Mouse (Mus musculus) forebrain, embryonic 10.5 days (tissue): ENCODE results near the gene Heatr6. TPM values are rescaled to one million over a fixed set of nuclear protein-coding genes. Genes with fewer than 3 reads are reported as not detected.
A peak's percentile ranks its signal among the peaks of the same experiment; 100 is the strongest.

Experiments used
- DNase-seq: peaks from one replicate; pipeline ENCODE4 v3.0.0-alpha.2; 2017; ENCODE audit warnings: low spot score; ENCODE audit errors: extremely low spot score
- H3K27ac ChIP-seq: fragments of 300-500 bp; sonication (generic); 2 replicates; pipeline ENCODE4 v1.5.1; 2016; ENCODE audit warnings: mild to moderate bottlenecking
- H3K27me3 ChIP-seq: fragments of 300-500 bp; sonication (generic); 2 replicates; pipeline ENCODE4 v1.6.1; 2016; ENCODE audit warnings: mild to moderate bottlenecking; ENCODE audit not compliant: poor library complexity, severe bottlenecking
- H3K36me3 ChIP-seq: fragments of 300-500 bp; sonication (generic); replicated peaks from 2 replicates; pipeline ENCODE4 v1.6.1; 2016; ENCODE audit warnings: mild to moderate bottlenecking, moderate library complexity
- H3K4me1 ChIP-seq: fragments of 300-500 bp; sonication (generic); 2 replicates; pipeline ENCODE4 v1.6.1; 2016
- H3K4me3 ChIP-seq: fragments of 300-500 bp; sonication (generic); 2 replicates; pipeline ENCODE4 v1.5.1; 2016; ENCODE audit warnings: mild to moderate bottlenecking, moderate library complexity
- H3K9me3 ChIP-seq: fragments of 300-500 bp; sonication (generic); 2 replicates; pipeline ENCODE4 v1.6.1; 2016; ENCODE audit warnings: mild to moderate bottlenecking, moderate library complexity
- WGBS: fragments of 180-500 bp; shearing (Covaris S2); methylation state at CpG from one replicate; pipeline ENCODE4 v1.1.7; 2016; 5-methylcytosine and 5-hydroxymethylcytosine counted together
- polyA plus RNA-seq: library from polyadenylated mRNA; unstranded; fragments of >200 nt; fragmentation: Nextera tagmentation; extraction: Ambion mirVana; gene quantifications from 2 replicates; pipeline ENCODE4 v1.2.1, GENCODE M21; 2016

The Heatr6 gene
- polyA plus RNA-seq, 1 experiment from 2014 or later, result 28.4 TPM

GRCm38 (mm10) chr11:83768976-83769375, 15.5 kb downstream of the Heatr6 start:
- Histone ChIP-seq H3K4me3 (no peak overlapping the region), H3K4me1 (no peaks in the 10 kb centered on the region), H3K36me3 (peaks cover 100% of the 10 kb centered on the region), H3K9me3 (no peaks in the 10 kb centered on the region), H3K27me3 (no peaks in the 10 kb centered on the region), H3K27ac (no peak overlapping the region)
- no peak for DNase-seq
- WGBS, result 89% methylated on average over 4 of the region's 4 CpGs

GRCm38 (mm10) chr11:83771014-83771413, 17.5 kb downstream of the Heatr6 start:
- H3K27ac ChIP-seq, result no peak overlapping the region
- DNase-seq, result no peak
- no peaks in the 10 kb centered on the region for H3K4me1 ChIP-seq
- peaks cover 100% of the 10 kb centered on the region for H3K36me3 ChIP-seq
- WGBS, result 95% methylated on average over 7 of the region's 7 CpGs
- H3K9me3 ChIP-seq, result no peaks in the 10 kb centered on the region
- H3K27me3 ChIP-seq, result no peaks in the 10 kb centered on the region
- no peak overlapping the region for H3K4me3 ChIP-seq

- H3K4me1 ChIP-seq, result no peaks in the 10 kb centered on the region
- H3K9me3 ChIP-seq, result no peaks in the 10 kb centered on the region
- no peak for DNase-seq
- no peaks in the 10 kb centered on the region for H3K27me3 ChIP-seq
- H3K36me3 ChIP-seq, result peaks cover 100% of the 10 kb centered on the region
- 95% methylated on average over 6 of the region's 6 CpGs for WGBS
- H3K4me3 ChIP-seq, result no peak overlapping the region
- H3K27ac ChIP-seq, result no peak overlapping the region
Measured at GRCm38 (mm10) chr11:83772341-83772740, 18.8 kb downstream of the Heatr6 start.

- H3K36me3 ChIP-seq, result peaks cover 99% of the 10 kb centered on the region
Measured at GRCm38 (mm10) chr11:83773691-83774090, 20.2 kb downstream of the Heatr6 start.

GRCm38 (mm10) chr11:83774324-83774723, 20.8 kb downstream of the Heatr6 start:
- Histone ChIP-seq H3K4me1 (no peaks in the 10 kb centered on the region), H3K27me3 (no peaks in the 10 kb centered on the region), H3K27ac (no peak overlapping the region), H3K4me3 (no peak overlapping the region), H3K36me3 (peaks cover 99% of the 10 kb centered on the region), H3K9me3 (no peaks in the 10 kb centered on the region)
- 96% methylated on average over 11 of the region's 11 CpGs for WGBS
- no peak for DNase-seq

More at GRCm38 (mm10) chr11:83773691-83774090, 20.2 kb downstream of the Heatr6 start:
- DNase-seq, result no peak
- 94% methylated on average over 16 of the region's 16 CpGs for WGBS
- Histone ChIP-seq H3K4me3 (no peak overlapping the region), H3K9me3 (no peaks in the 10 kb centered on the region), H3K4me1 (no peaks in the 10 kb centered on the region), H3K27ac (no peak overlapping the region), H3K27me3 (no peaks in the 10 kb centered on the region)

GRCm38 (mm10) chr11:83776798-83777197, 23.3 kb downstream of the Heatr6 start:
- no peaks in the 10 kb centered on the region for H3K27me3 ChIP-seq
- 96% methylated on average over 8 of the region's 8 CpGs for WGBS
- H3K9me3 ChIP-seq, result no peaks in the 10 kb centered on the region
- DNase-seq, result no peak
- peaks cover 99% of the 10 kb centered on the region for H3K36me3 ChIP-seq
- H3K27ac ChIP-seq, result no peak overlapping the region
- no peaks in the 10 kb centered on the region for H3K4me1 ChIP-seq
- no peak overlapping the region for H3K4me3 ChIP-seq

- Histone ChIP-seq H3K27me3 (no peaks in the 10 kb centered on the region), H3K9me3 (no peaks in the 10 kb centered on the region), H3K27ac (no peak overlapping the region), H3K4me3 (no peak overlapping the region), H3K4me1 (0 out of 2 replicates have a peak, but pooled peaks cover 2% of the 10 kb centered on the region), H3K36me3 (peaks cover 52% of the 10 kb centered on the region)
- no peak for DNase-seq
- 96% methylated on average over 14 of the region's 14 CpGs for WGBS
Measured at GRCm38 (mm10) chr11:83783931-83784600, 30.6 kb downstream of the Heatr6 start.

- no peak for DNase-seq
- whole genome bisulfite sequencing, result 81% methylated on average over 2 of the region's 2 CpGs
Measured at GRCm38 (mm10) chr11:83784661-83785060, 31.2 kb downstream of the Heatr6 start.

GRCm38 (mm10) chr11:83785366-83785765, 31.9 kb downstream of the Heatr6 start:
- H3K36me3 ChIP-seq, result peaks cover 39% of the 10 kb centered on the region
- H3K9me3 ChIP-seq, result no peaks in the 10 kb centered on the region
- no peak overlapping the region for H3K27ac ChIP-seq
- no peaks in the 10 kb centered on the region for H3K27me3 ChIP-seq
- 17% methylated on average over 2 of the region's 2 CpGs for WGBS
- H3K4me1 ChIP-seq, result 0 out of 2 replicates have a peak, but pooled peaks cover 2% of the 10 kb centered on the region
- no peak overlapping the region for H3K4me3 ChIP-seq
- peak; percentile 46 for DNase-seq

More at GRCm38 (mm10) chr11:83784661-83785060, 31.2 kb downstream of the Heatr6 start:
- Histone ChIP-seq H3K27me3 (no peaks in the 10 kb centered on the region), H3K27ac (no peak overlapping the region), H3K9me3 (no peaks in the 10 kb centered on the region), H3K36me3 (peaks cover 46% of the 10 kb centered on the region), H3K4me3 (no peak overlapping the region), H3K4me1 (0 out of 2 replicates have a peak, but pooled peaks cover 2% of the 10 kb centered on the region)

- H3K4me3 ChIP-seq, result no peak overlapping the region
- DNase-seq, result no peak
- 82% methylated on average over 4 of the region's 4 CpGs for WGBS
Measured at GRCm38 (mm10) chr11:83786835-83787234, 33.3 kb downstream of the Heatr6 start.

GRCm38 (mm10) chr11:83787401-83788021, 34.0 kb downstream of the Heatr6 start:
- WGBS, result 84% methylated on average over 15 of the region's 15 CpGs
- H3K4me3 ChIP-seq, result no peak overlapping the region
- DNase-seq, result no peak
- H3K36me3 ChIP-seq, result peaks cover 17% of the 10 kb centered on the region
- 0 out of 2 replicates have a peak, but pooled peaks cover 2% of the 10 kb centered on the region for H3K4me1 ChIP-seq
- H3K9me3 ChIP-seq, result no peaks in the 10 kb centered on the region
- H3K27ac ChIP-seq, result no peak overlapping the region
- no peaks in the 10 kb centered on the region for H3K27me3 ChIP-seq

More at GRCm38 (mm10) chr11:83786835-83787234, 33.3 kb downstream of the Heatr6 start:
- H3K9me3 ChIP-seq, result no peaks in the 10 kb centered on the region
- no peak overlapping the region for H3K27ac ChIP-seq
- no peaks in the 10 kb centered on the region for H3K27me3 ChIP-seq
- H3K4me1 ChIP-seq, result 0 out of 2 replicates have a peak, but pooled peaks cover 2% of the 10 kb centered on the region
- H3K36me3 ChIP-seq, result peaks cover 24% of the 10 kb centered on the region

GRCm38 (mm10) chr11:83788331-83788730, 34.8 kb downstream of the Heatr6 start:
- no peak overlapping the region for H3K4me3 ChIP-seq
- 0 out of 2 replicates have a peak, but pooled peaks cover 2% of the 10 kb centered on the region for H3K4me1 ChIP-seq
- no peak for DNase-seq
- H3K27ac ChIP-seq, result no peak overlapping the region
- H3K36me3 ChIP-seq, result peaks cover 9% of the 10 kb centered on the region
- 80% methylated on average over 8 of the region's 8 CpGs for WGBS
- H3K9me3 ChIP-seq, result no peaks in the 10 kb centered on the region
- H3K27me3 ChIP-seq, result no peaks in the 10 kb centered on the region

- Histone ChIP-seq H3K9me3 (no peaks in the 10 kb centered on the region), H3K27me3 (no peaks in the 10 kb centered on the region), H3K4me3 (no peak overlapping the region), H3K27ac (no peak overlapping the region), H3K4me1 (0 out of 2 replicates have a peak, but pooled peaks cover 2% of the 10 kb centered on the region), H3K36me3 (no peaks in the 10 kb centered on the region)
- 78% methylated on average over 13 of the region's 13 CpGs for WGBS
- no peak for DNase-seq
Measured at GRCm38 (mm10) chr11:83789259-83789658, 35.8 kb downstream of the Heatr6 start.
